Mouse (Mus musculus): ENCODE measurements around the gene Dnaic2. TPM values are rescaled to one million over a fixed set of nuclear protein-coding genes. Genes with fewer than 3 reads are reported as not detected.

The Dnaic2 gene
- polyA plus RNA-seq, 1 experiment from 2014 or later = 1.1 TPM

- WGBS = 43% methylated on average over 5 of the region's 5 CpGs
- ATAC-seq (ENCODE audit: insufficient number of reproducible peaks, low FRiP score, low TSS enrichment, low read depth) = no peak
- H3K4me1 ChIP-seq = peaks cover 41% of the 10 kb centered on the region
- peaks cover 77% of the 10 kb centered on the region for H3K27me3 ChIP-seq
- no peak overlapping the region for H3K9ac ChIP-seq
- no peaks in the 10 kb centered on the region for H3K9me3 ChIP-seq
- H3K36me3 ChIP-seq = no peaks in the 10 kb centered on the region
- H3K4me2 ChIP-seq = no peak overlapping the region
- H3K27ac ChIP-seq = no peak overlapping the region
- H3K4me3 ChIP-seq = no peak overlapping the region
Measured at GRCm38 (mm10) chr11:114792931-114793494, 65.8 kb downstream of the Dnaic2 start.

- Histone ChIP-seq H3K27me3 (peaks cover 67% of the 10 kb centered on the region), H3K4me1 (peaks cover 39% of the 10 kb centered on the region), H3K4me2 (no peak overlapping the region), H3K9me3 (no peaks in the 10 kb centered on the region), H3K9ac (no peak overlapping the region), H3K27ac (no peak overlapping the region), H3K36me3 (no peaks in the 10 kb centered on the region), H3K4me3 (no peak overlapping the region)
- no peak for ATAC-seq (ENCODE audit: insufficient number of reproducible peaks, low FRiP score, low TSS enrichment, low read depth)
- WGBS = 66% methylated on average over 19 of the region's 19 CpGs
Measured at GRCm38 (mm10) chr11:114793868-114794545, 66.8 kb downstream of the Dnaic2 start.

- Histone ChIP-seq H3K4me2 (no peak overlapping the region), H3K4me3 (no peak overlapping the region), H3K9me3 (no peaks in the 10 kb centered on the region), H3K4me1 (peaks cover 35% of the 10 kb centered on the region), H3K27ac (no peak overlapping the region), H3K36me3 (no peaks in the 10 kb centered on the region), H3K9ac (no peak overlapping the region), H3K27me3 (peaks cover 60% of the 10 kb centered on the region)
- 52% methylated on average over 4 of the region's 4 CpGs for WGBS
- ATAC-seq (ENCODE audit: insufficient number of reproducible peaks, low FRiP score, low TSS enrichment, low read depth) = no peak
Measured at GRCm38 (mm10) chr11:114794691-114795090, 67.5 kb downstream of the Dnaic2 start.

- no peak overlapping the region for H3K9ac ChIP-seq
- peak overlapping the region; percentile 33 for H3K4me3 ChIP-seq
- WGBS = 3% methylated on average over 7 of the region's 7 CpGs
- H3K36me3 ChIP-seq = no peaks in the 10 kb centered on the region
- H3K27me3 ChIP-seq = peaks cover 54% of the 10 kb centered on the region
- ATAC-seq (ENCODE audit: insufficient number of reproducible peaks, low FRiP score, low TSS enrichment, low read depth) = peak; percentile 73
- H3K4me2 ChIP-seq = peak overlapping the region; percentile 63
- no peaks in the 10 kb centered on the region for H3K9me3 ChIP-seq
- H3K27ac ChIP-seq = peak overlapping the region; percentile 11
- H3K4me1 ChIP-seq = peaks cover 35% of the 10 kb centered on the region
Measured at GRCm38 (mm10) chr11:114795231-114795746, 68.1 kb downstream of the Dnaic2 start.

GRCm38 (mm10) chr11:114795848-114796322 lies 68.7 kb downstream of the Dnaic2 start, which contains the start of gene Btbd17:
Gene Btbd17, minus strand, starts transcription at chr11:114795945.
- Histone ChIP-seq H3K9ac (no peak within 1 kb of the TSS), H3K4me1 (peaks cover 33% of the 10 kb centered on the region), H3K27me3 (peaks cover 48% of the 10 kb centered on the region), H3K4me2 (peak within 1 kb of the TSS; percentile 63), H3K27ac (peak within 1 kb of the TSS; percentile 11), H3K36me3 (no peaks in the 10 kb centered on the region), H3K9me3 (no peaks in the 10 kb centered on the region), H3K4me3 (peak within 1 kb of the TSS; percentile 33)
- WGBS = 8% methylated on average over 4 of the region's 4 CpGs
- no peak for ATAC-seq (ENCODE audit: insufficient number of reproducible peaks, low FRiP score, low TSS enrichment, low read depth)

GRCm38 (mm10) chr11:114797176-114797575 lies 70.0 kb downstream of the Dnaic2 start:
- no peaks in the 10 kb centered on the region for H3K36me3 ChIP-seq
- 85% methylated on average over 7 of the region's 7 CpGs for WGBS
- H3K4me3 ChIP-seq = no peak overlapping the region
- H3K27me3 ChIP-seq = peaks cover 35% of the 10 kb centered on the region
- no peak overlapping the region for H3K9ac ChIP-seq
- no peaks in the 10 kb centered on the region for H3K9me3 ChIP-seq
- no peak overlapping the region for H3K27ac ChIP-seq
- ATAC-seq (ENCODE audit: insufficient number of reproducible peaks, low FRiP score, low TSS enrichment, low read depth) = no peak
- H3K4me1 ChIP-seq = peaks cover 22% of the 10 kb centered on the region
- no peak overlapping the region for H3K4me2 ChIP-seq

- 77% methylated on average over 3 of the region's 3 CpGs for WGBS
- H3K27ac ChIP-seq = no peak overlapping the region
- H3K4me2 ChIP-seq = no peak overlapping the region
- H3K27me3 ChIP-seq = peaks cover 27% of the 10 kb centered on the region
- no peak overlapping the region for H3K4me3 ChIP-seq
- H3K36me3 ChIP-seq = no peaks in the 10 kb centered on the region
- peaks cover 23% of the 10 kb centered on the region for H3K4me1 ChIP-seq
- no peak for ATAC-seq (ENCODE audit: insufficient number of reproducible peaks, low FRiP score, low TSS enrichment, low read depth)
- no peak overlapping the region for H3K9ac ChIP-seq
- H3K9me3 ChIP-seq = no peaks in the 10 kb centered on the region
Measured at GRCm38 (mm10) chr11:114797981-114798380, 70.8 kb downstream of the Dnaic2 start.

- WGBS = 94% methylated on average over 3 of the region's 3 CpGs
- H3K27ac ChIP-seq = no peak within 1 kb of the TSS
- no peak within 1 kb of the TSS for H3K4me2 ChIP-seq
- peaks cover 21% of the 10 kb centered on the region for H3K27me3 ChIP-seq
- H3K36me3 ChIP-seq = no peaks in the 10 kb centered on the region
- no peak within 1 kb of the TSS for H3K9ac ChIP-seq
- no peak for ATAC-seq (ENCODE audit: insufficient number of reproducible peaks, low FRiP score, low TSS enrichment, low read depth)
- peaks cover 20% of the 10 kb centered on the region for H3K4me1 ChIP-seq
- no peak within 1 kb of the TSS for H3K4me3 ChIP-seq
- H3K9me3 ChIP-seq = no peaks in the 10 kb centered on the region
Measured at GRCm38 (mm10) chr11:114798624-114799023, 71.4 kb downstream of the Dnaic2 start, which contains the start of gene Gpr142. Gene Gpr142, plus strand, starts transcription at chr11:114798924.

GRCm38 (mm10) chr11:114801906-114802305 lies 74.7 kb downstream of the Dnaic2 start:
- WGBS = 92% methylated on average over 1 of the region's 1 CpGs
- no peak for ATAC-seq (ENCODE audit: insufficient number of reproducible peaks, low FRiP score, low TSS enrichment, low read depth)
- no peak overlapping the region for H3K27ac ChIP-seq

GRCm38 (mm10) chr11:114802540-114803267 lies 75.5 kb downstream of the Dnaic2 start:
- Histone ChIP-seq H3K4me2 (no peak overlapping the region), H3K9ac (no peak overlapping the region), H3K36me3 (no peaks in the 10 kb centered on the region), H3K4me3 (no peak overlapping the region), H3K27ac (no peak overlapping the region), H3K4me1 (peaks cover 13% of the 10 kb centered on the region), H3K9me3 (no peaks in the 10 kb centered on the region), H3K27me3 (no peaks in the 10 kb centered on the region)
- ATAC-seq (ENCODE audit: insufficient number of reproducible peaks, low FRiP score, low TSS enrichment, low read depth) = no peak
- 53% methylated on average over 15 of the region's 15 CpGs for WGBS

More at GRCm38 (mm10) chr11:114801906-114802305, 74.7 kb downstream of the Dnaic2 start:
- H3K4me1 ChIP-seq = peaks cover 6% of the 10 kb centered on the region; the same call in 1 of the 2 replicates
- H3K4me2 ChIP-seq = no peak overlapping the region
- no peak overlapping the region for H3K4me3 ChIP-seq
- H3K27me3 ChIP-seq = no peaks in the 10 kb centered on the region
- no peaks in the 10 kb centered on the region for H3K36me3 ChIP-seq
- no peaks in the 10 kb centered on the region for H3K9me3 ChIP-seq
- no peak overlapping the region for H3K9ac ChIP-seq

- Histone ChIP-seq H3K9ac (no peak overlapping the region), H3K27ac (no peak overlapping the region), H3K4me2 (no peak overlapping the region), H3K36me3 (no peaks in the 10 kb centered on the region), H3K27me3 (no peaks in the 10 kb centered on the region), H3K4me1 (peaks cover 13% of the 10 kb centered on the region), H3K4me3 (no peak overlapping the region), H3K9me3 (no peaks in the 10 kb centered on the region)
- 0 out of 2 replicates have a peak, but pooled peaks have one; percentile 22 for ATAC-seq (ENCODE audit: insufficient number of reproducible peaks, low FRiP score, low TSS enrichment, low read depth)
- WGBS = 67% methylated on average over 8 of the region's 8 CpGs
Measured at GRCm38 (mm10) chr11:114803990-114804389, 76.8 kb downstream of the Dnaic2 start.
